Mouse (Mus musculus) CH12.LX (cell line): Measurements from ENCODE around the gene Mdfic. TPM values are rescaled to one million over a fixed set of nuclear protein-coding genes. Genes with fewer than 3 reads are reported as not detected.

Experiments
- DNase-seq: peaks from one replicate; pipeline ENCODE4 v3.0.0-alpha.2; 2013; ENCODE audit errors: extremely low read depth
- H3K27ac ChIP-seq: 2 replicates; pipeline ENCODE4 v1.5.1; 2012; ENCODE audit warnings: low read depth, mild to moderate bottlenecking, control low read depth, moderate library complexity; ENCODE audit not compliant: insufficient read depth
- H3K27me3 ChIP-seq: replicated peaks from 2 replicates; pipeline ENCODE3; 2012; ENCODE audit warnings: inconsistent platforms
- H3K36me3 ChIP-seq, 2 experiments: replicated peaks in 1 of 2; 2 replicates each; pipeline versions ENCODE3 to v1.6.1; 2012; ENCODE audit warnings: inconsistent platforms in 1 of 2, low read length in 1 of 2, mild to moderate bottlenecking in 1 of 2, mixed read lengths in 1 of 2, moderate library complexity in 1 of 2; ENCODE audit not compliant: control insufficient read depth in 1 of 2, insufficient read depth in 1 of 2
- H3K4me1 ChIP-seq, 2 experiments: 2 replicates each; pipeline ENCODE4 v1.6.1; 2012; ENCODE audit warnings: inconsistent platforms in 1 of 2, moderate library complexity in 1 of 2; ENCODE audit not compliant: insufficient read depth in 2 of 2, control insufficient read depth in 1 of 2
- H3K4me2 ChIP-seq: 2 replicates; pipeline ENCODE4 v1.6.1; 2012; ENCODE audit warnings: low read depth, mild to moderate bottlenecking, control low read depth; ENCODE audit not compliant: poor library complexity, insufficient read depth, severe bottlenecking
- H3K4me3 ChIP-seq, 3 experiments: fragments of 150-350 bp in 1 of 3; sonication (generic) in 1 of 3; replicated peaks in 1 of 3; 2 replicates each; pipeline versions ENCODE3 to v1.5.1; 2011 to 2012; ENCODE audit warnings: low read depth in 2 of 3, low read length in 2 of 3, mild to moderate bottlenecking in 2 of 3, moderate library complexity in 2 of 3, control low read depth in 1 of 3, improper control_type of control experiment in 1 of 3, inconsistent platforms in 1 of 3, mixed read lengths in 1 of 3; ENCODE audit not compliant: poor library complexity in 1 of 3
- H3K79me2 ChIP-seq: replicated peaks from 2 replicates; pipeline ENCODE4 v1.6.1; 2012; ENCODE audit warnings: mild to moderate bottlenecking, moderate library complexity; ENCODE audit not compliant: control insufficient read depth, poor library complexity, insufficient read depth, severe bottlenecking; ENCODE audit errors: extremely low read depth
- H3K9ac ChIP-seq: 2 replicates; pipeline ENCODE4 v1.6.1; 2012; ENCODE audit warnings: low read depth, mild to moderate bottlenecking, control low read depth, moderate library complexity; ENCODE audit not compliant: insufficient read depth
- H3K9me3 ChIP-seq: replicated peaks from 2 replicates; pipeline ENCODE3; 2012; ENCODE audit warnings: low read length, inconsistent platforms, mixed read lengths
- BHLHE40 ChIP-seq: IDR thresholded peaks from 2 replicates; pipeline ENCODE4 v1.6.1; 2011; ENCODE audit warnings: mild to moderate bottlenecking, low read depth, low read length, improper control_type of control experiment
- CHD1 ChIP-seq: IDR thresholded peaks from 2 replicates; pipeline ENCODE4 v1.6.1; 2012; ENCODE audit warnings: low read depth, low read length, improper control_type of control experiment, inconsistent platforms
- CHD2 ChIP-seq: IDR thresholded peaks from 2 replicates; pipeline ENCODE4 v1.6.1; 2011; ENCODE audit warnings: low read length, improper control_type of control experiment
- CTCF ChIP-seq, 2 experiments: IDR thresholded peaks in 1 of 2; conservative IDR thresholded peaks in 1 of 2; 2 replicates each; pipeline ENCODE4 v1.5.1; 2011 to 2012; ENCODE audit warnings: low read depth in 2 of 2, low read length in 2 of 2, improper control_type of control experiment in 1 of 2, inconsistent platforms in 1 of 2, mild to moderate bottlenecking in 1 of 2, moderate library complexity in 1 of 2
- E2F4 ChIP-seq: IDR thresholded peaks from 2 replicates; pipeline ENCODE4 v1.6.1; 2011; ENCODE audit warnings: low read depth, low read length, improper control_type of control experiment; ENCODE audit not compliant: insufficient replicate concordance
- ELF1 ChIP-seq: IDR thresholded peaks from 2 replicates; pipeline ENCODE4 v1.6.1; 2014; ENCODE audit warnings: low read depth, mild to moderate bottlenecking, inconsistent platforms, low read length, improper control_type of control experiment
- EP300 ChIP-seq: IDR thresholded peaks from 2 replicates; pipeline ENCODE4 v1.6.1; 2011; ENCODE audit warnings: low read length, improper control_type of control experiment
- HCFC1 ChIP-seq: IDR thresholded peaks from 2 replicates; pipeline ENCODE4 v1.6.1; 2012; ENCODE audit warnings: low read depth, mild to moderate bottlenecking, inconsistent platforms, low read length, improper control_type of control experiment
- IRF4 ChIP-seq: IDR thresholded peaks from 2 replicates; pipeline ENCODE4 v1.6.1; 2014; ENCODE audit warnings: low read depth, mild to moderate bottlenecking, inconsistent platforms, low read length, improper control_type of control experiment
- JUND ChIP-seq: conservative IDR thresholded peaks from 2 replicates; pipeline ENCODE4 v1.6.1; 2011; ENCODE audit warnings: low read depth, low read length, improper control_type of control experiment
- KAT2A ChIP-seq: IDR thresholded peaks from 2 replicates; pipeline ENCODE4 v1.6.1; 2012; ENCODE audit warnings: low read length, improper control_type of control experiment, inconsistent platforms; ENCODE audit not compliant: insufficient replicate concordance
- MAFK ChIP-seq: IDR thresholded peaks from 2 replicates; pipeline ENCODE4 v1.6.1; 2011; ENCODE audit warnings: low read length, improper control_type of control experiment; ENCODE audit not compliant: insufficient replicate concordance
- MEF2A ChIP-seq: IDR thresholded peaks from 2 replicates; pipeline ENCODE4 v1.6.1; 2014; ENCODE audit warnings: low read depth, mild to moderate bottlenecking, inconsistent platforms, low read length, improper control_type of control experiment, borderline replicate concordance
- MXI1 ChIP-seq: IDR thresholded peaks from 2 replicates; pipeline ENCODE4 v1.6.1; 2011; ENCODE audit warnings: mild to moderate bottlenecking, low read depth, low read length, improper control_type of control experiment
- POLR2A ChIP-seq: IDR thresholded peaks from 2 replicates; pipeline ENCODE4 v1.6.1; 2011; ENCODE audit warnings: low read depth, mild to moderate bottlenecking, improper control_type of control experiment, low read length
- POLR2AphosphoS2 ChIP-seq: IDR thresholded peaks from 2 replicates; pipeline ENCODE4 v1.6.1; 2011; ENCODE audit warnings: low read depth, low read length, improper control_type of control experiment
- RCOR1 ChIP-seq: conservative IDR thresholded peaks from 2 replicates; pipeline ENCODE4 v1.6.1; 2012; ENCODE audit warnings: low read depth, mild to moderate bottlenecking, inconsistent platforms, low read length, improper control_type of control experiment
- SIN3A ChIP-seq: IDR thresholded peaks from 2 replicates; pipeline ENCODE4 v1.6.1; 2012; ENCODE audit warnings: low read length, improper control_type of control experiment, inconsistent platforms
- TBP ChIP-seq: conservative IDR thresholded peaks from 2 replicates; pipeline ENCODE4 v1.6.1; 2011; ENCODE audit warnings: low read depth, low read length, improper control_type of control experiment
- TCF12 ChIP-seq: IDR thresholded peaks from 2 replicates; pipeline ENCODE4 v1.6.1; 2014; ENCODE audit warnings: low read depth, mild to moderate bottlenecking, inconsistent platforms, low read length, improper control_type of control experiment
- UBTF ChIP-seq: IDR thresholded peaks from 2 replicates; pipeline ENCODE4 v1.6.1; 2012; ENCODE audit warnings: low read depth, mild to moderate bottlenecking, inconsistent platforms, low read length, improper control_type of control experiment, moderate library complexity
- USF2 ChIP-seq: conservative IDR thresholded peaks from 2 replicates; pipeline ENCODE4 v1.6.1; 2011; ENCODE audit warnings: low read depth, low read length, improper control_type of control experiment
- ZC3H11A ChIP-seq: IDR thresholded peaks from 2 replicates; pipeline ENCODE4 v1.6.1; 2012; ENCODE audit warnings: low read depth, mild to moderate bottlenecking, inconsistent platforms, low read length, improper control_type of control experiment
- ZKSCAN1 ChIP-seq: IDR thresholded peaks from 2 replicates; pipeline ENCODE4 v1.6.1; 2012; ENCODE audit warnings: low read depth, inconsistent platforms, low read length, improper control_type of control experiment, borderline replicate concordance
- dilution Hi-C: fragments of 300-500 bp; cut with MboI; formaldehyde crosslinking; loops from 2 replicates; pipeline ENCODE4 v1.14.3; 2020; ENCODE audit warnings: low sequenced_read_pairs; ENCODE audit not compliant: extremely low pct_unique_long_range_greater_than_20kb, extremely low pct_ligation_motif_present
- in situ Hi-C: fragments of 300-500 bp; cut with MboI; formaldehyde crosslinking; loops from 3 replicates; pipeline ENCODE4 v1.14.3; 2019; ENCODE audit warnings: low sequenced_read_pairs, low pct_ligation_motif_present, low pct_unique_long_range_greater_than_20kb, mixed read lengths
- polyA plus RNA-seq: library from polyadenylated mRNA; unstranded; fragments of >175 nt; gene quantifications from 2 replicates; pipeline ENCODE4 v1.2.1, GENCODE M21; 2012; ENCODE audit warnings: low read depth; ENCODE audit not compliant: insufficient read length
- total RNA-seq, 2 experiments: library from RNA; depleted of rRNA; stranded (reverse); fragments of 300-350 nt in 1 of 2; fragments of >200 nt in 1 of 2; gene quantifications; 2 replicates each; pipeline ENCODE4 v1.2.3; 2012 to 2014

The Mdfic gene
- total and polyA plus RNA-seq, 3 experiments = 8.3 to 14.7 (median 14.1) TPM

GRCm38 (mm10) chr6:15728844-15729577 is 8.6 kb downstream of the Mdfic start:
- dilution Hi-C loops (no loop called here), in situ Hi-C loops (no loop called here)
- Histone ChIP-seq H3K27me3 (no peaks in the 10 kb centered on the region), H3K4me2 (no peak overlapping the region), H3K9ac (no peak overlapping the region), H3K79me2 (0 out of 2 replicates have a peak, but pooled peaks cover 6% of the 10 kb centered on the region), H3K4me1 (peaks cover 6 to 19% of the 10 kb centered on the region in 2 experiments; a peak in 2 of 4 replicates), H3K27ac (no peak overlapping the region), H3K36me3 (peaks cover 26 to 40% of the 10 kb centered on the region in 2 experiments), H3K9me3 (no peaks in the 10 kb centered on the region), H3K4me3 (no peak overlapping the region)
- TF ChIP-seq MAFK = no peak
- no peak for TF ChIP-seq ZKSCAN1
- no peak for TF ChIP-seq MEF2A
- TF ChIP-seq CTCF (conservative IDR thresholded peaks at IDR 0.05 in 1 of 2, IDR thresholded peaks at IDR 0.05 in 1 of 2; ENCODE audit: low read depth in 2 of 2, low read length in 2 of 2) = no peak
- no peak for TF ChIP-seq KAT2A
- no peak for TF ChIP-seq SIN3A
- no peak for TF ChIP-seq IRF4
- no peak for TF ChIP-seq JUND
- TF ChIP-seq ELF1 = no peak
- no peak for TF ChIP-seq RCOR1
- no peak for TF ChIP-seq TCF12
- TF ChIP-seq POLR2A = no peak
- TF ChIP-seq HCFC1 = no peak
- no peak for TF ChIP-seq EP300
- TF ChIP-seq CHD1 = no peak
- TF ChIP-seq ZC3H11A = no peak
- no peak for TF ChIP-seq USF2
- no peak for TF ChIP-seq CHD2
- no peak for TF ChIP-seq E2F4
- DNase-seq = no peak

GRCm38 (mm10) chr6:15730258-15730657 is 9.8 kb downstream of the Mdfic start:
- no peak overlapping the region for H3K4me2 ChIP-seq
- DNase-seq = no peak
- dilution Hi-C loops (no loop called here), in situ Hi-C loops (no loop called here)
- TF ChIP-seq POLR2A (no peak), MXI1 (no peak), USF2 (no peak), RCOR1 (no peak), BHLHE40 (no peak), KAT2A (no peak), TBP (no peak), POLR2AphosphoS2 (no peak), CTCF (conservative IDR thresholded peaks at IDR 0.05 in 1 of 2, IDR thresholded peaks at IDR 0.05 in 1 of 2; ENCODE audit: low read depth in 2 of 2, low read length in 2 of 2) (no peak), HCFC1 (no peak), UBTF (no peak)
- no peaks in the 10 kb centered on the region for H3K9me3 ChIP-seq
- no peak overlapping the region for H3K4me3 ChIP-seq
- H3K27ac ChIP-seq = no peak overlapping the region
- 0 out of 2 replicates have a peak, but pooled peaks cover 6% of the 10 kb centered on the region for H3K79me2 ChIP-seq
- H3K36me3 ChIP-seq = peaks cover 30 to 39% of the 10 kb centered on the region in 2 experiments
- peaks cover 6 to 19% of the 10 kb centered on the region in 2 experiments; a peak in 2 of 4 replicates for H3K4me1 ChIP-seq
- H3K27me3 ChIP-seq = no peaks in the 10 kb centered on the region
- H3K9ac ChIP-seq = no peak overlapping the region
